Mouse (Mus musculus): ENCODE data around the gene Zfp1.

Gene Zfp1

DNA sequence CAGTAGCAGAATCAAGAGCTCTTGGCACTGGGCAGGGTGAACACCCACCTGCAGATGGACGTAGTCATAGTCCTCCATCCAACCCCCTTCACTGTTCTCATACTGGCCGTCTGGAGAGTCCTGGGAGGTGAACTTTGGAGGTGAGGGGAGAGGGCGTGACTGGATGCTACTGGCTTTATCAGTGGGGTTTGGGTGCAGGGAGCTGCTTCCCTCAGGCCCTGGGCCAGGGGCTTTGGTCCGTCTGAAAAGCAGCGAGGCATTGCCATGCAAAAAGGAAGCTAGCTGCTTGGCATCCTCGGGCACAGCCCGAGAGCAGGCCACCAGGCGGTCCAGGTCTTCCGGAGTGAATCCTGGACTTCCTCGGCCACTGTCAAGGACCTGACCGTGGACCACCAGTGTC lies 70.1 kb downstream of the Zfp1 start:
- DNase-seq (ENCODE audit: low spot score in 2 of 2): no peak

DNA sequence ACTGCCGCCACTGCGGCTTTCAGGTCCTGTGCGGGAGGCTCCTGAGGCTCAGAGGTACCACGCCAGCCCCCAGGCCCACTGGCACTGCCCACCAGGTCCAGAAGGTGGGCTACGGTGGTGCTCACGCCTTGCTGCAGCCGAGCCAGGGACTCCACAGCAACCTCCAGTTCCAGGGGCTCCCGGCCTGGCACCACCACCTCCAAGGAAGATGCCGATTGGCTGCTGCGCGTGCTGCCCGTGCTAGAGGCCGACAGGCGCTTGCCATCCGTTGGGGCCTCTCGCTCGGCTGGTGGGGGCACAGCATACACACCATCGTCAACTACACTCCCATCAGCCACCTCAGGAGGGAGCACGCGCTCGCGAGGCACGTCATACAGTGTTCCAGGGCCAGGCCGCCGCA lies 70.6 kb downstream of the Zfp1 start:
- DNase-seq (ENCODE audit: low spot score in 2 of 2): no peak

DNA sequence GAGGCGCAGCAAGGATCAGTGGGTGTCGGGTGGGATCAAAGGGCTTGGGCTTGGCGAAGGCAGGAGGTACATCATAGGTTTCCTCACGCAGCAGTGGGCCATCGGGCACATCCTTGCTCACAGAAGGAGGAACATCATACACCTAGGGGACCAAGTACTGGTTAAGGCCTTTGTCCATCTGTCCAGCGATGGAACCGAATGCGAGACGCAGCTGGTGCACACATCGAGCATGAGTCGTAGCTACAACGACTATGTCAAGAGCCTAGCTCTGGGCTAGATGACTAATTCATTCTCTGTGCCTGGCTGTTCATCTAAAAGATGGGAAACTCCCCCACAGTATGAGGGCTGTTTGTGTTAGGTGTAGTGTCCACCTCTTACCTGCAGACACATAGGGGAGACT lies 71.1 kb downstream of the Zfp1 start:
- no peak for DNase-seq (ENCODE audit: low spot score in 2 of 2)

DNA sequence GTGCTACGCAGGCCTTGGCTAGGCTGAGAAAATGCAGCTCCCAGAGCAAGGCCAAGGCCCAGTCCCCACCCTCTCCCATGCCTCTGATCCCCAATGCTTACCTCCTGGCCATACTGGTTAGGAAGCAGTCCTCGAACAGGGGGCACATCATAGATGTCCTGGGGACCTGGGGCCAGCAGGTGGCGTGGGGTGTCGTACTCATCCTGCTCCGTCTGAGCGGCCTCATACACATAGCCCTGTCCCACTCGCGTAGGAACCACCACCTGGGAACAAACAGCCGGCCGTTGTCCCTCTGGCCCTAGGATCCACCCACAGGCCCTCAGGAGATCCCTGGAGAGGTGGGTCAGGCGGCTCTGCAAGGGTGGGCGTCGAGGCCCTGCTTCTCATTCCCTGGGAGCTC lies 72.3 kb downstream of the Zfp1 start:
- DNase-seq (ENCODE audit: low spot score in 2 of 2): no peak

DNA sequence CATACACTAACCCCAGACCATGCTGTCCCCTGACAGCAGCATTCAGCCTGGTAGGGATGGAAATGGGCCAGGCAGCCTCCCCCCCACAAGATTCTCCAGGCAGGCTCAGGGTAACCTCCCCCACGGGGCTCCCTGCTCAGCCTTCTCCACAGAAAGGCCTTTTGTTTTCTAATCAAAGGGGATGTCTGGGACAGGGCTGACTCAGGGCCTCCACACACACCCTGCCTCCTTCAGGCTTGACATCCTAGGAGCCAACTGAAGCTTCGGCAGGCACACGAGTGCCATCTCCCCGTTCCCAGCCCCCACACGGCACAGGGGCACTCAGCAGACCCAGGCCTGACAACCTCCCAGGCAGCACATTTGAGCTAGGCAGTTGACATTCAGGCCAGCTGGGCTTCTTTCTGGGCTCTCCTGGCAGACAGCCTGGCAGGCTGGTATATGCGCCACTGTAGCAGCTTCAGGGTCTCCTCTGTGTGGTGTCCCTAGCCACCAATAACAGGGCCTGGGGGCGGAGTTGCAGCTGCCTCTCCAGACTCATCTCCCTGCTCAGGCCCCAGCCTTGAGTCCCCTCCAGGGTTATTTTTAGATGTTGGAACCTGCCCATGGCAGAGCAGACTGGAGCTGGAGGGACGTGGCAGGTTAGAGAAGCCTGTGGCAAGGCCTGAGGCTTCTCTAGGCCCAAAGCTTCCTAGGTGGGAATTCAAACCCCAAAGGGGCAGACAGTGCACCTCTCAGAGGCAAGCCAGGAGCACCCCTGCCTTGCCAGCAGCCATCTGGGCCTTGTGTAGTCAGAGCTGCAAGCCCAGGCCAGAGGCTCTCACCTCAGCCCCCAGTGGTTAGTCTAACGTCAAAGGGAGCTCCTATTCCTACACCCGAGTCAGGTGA lies 73.6 kb downstream of the Zfp1 start:
- DNase-seq (ENCODE audit: low spot score in 2 of 2): no peak

DNA sequence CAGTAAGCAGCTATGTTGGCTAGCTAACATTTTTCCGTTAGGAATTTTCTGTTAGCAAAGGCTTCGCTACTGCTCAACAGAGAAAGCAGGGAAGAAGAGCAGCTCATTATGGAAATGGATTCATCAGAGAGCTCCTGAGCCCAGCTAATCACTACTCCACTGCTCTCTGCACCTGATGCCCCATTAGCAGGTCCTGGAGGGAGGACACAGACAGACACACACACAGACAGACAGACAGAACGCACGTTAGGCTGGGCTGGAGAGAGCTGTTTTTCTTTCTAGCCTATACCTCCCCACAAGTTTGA lies 74.2 kb downstream of the Zfp1 start:
- no peak for DNase-seq (ENCODE audit: low spot score in 2 of 2)

DNA sequence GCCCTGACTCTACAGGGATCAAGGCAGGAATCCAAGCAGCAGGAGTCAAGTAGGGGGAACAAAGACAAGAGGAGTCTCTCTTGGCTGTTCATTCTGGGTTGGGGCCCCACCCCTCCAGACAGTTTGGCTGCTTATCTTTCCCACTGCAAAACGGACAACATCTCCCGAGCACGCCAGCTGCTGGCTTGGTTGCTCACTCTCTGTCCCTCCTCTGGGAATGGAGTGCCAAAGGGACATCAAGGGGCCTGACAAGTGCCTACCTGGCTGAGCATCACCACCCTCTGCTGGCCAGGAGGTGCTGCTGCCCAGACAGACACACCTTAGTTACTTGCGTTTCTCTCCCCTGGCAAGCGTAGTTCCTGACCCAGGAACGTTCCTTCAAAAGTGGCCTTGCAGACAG lies 74.7 kb downstream of the Zfp1 start:
- no peak for DNase-seq (ENCODE audit: low spot score in 2 of 2)

DNA sequence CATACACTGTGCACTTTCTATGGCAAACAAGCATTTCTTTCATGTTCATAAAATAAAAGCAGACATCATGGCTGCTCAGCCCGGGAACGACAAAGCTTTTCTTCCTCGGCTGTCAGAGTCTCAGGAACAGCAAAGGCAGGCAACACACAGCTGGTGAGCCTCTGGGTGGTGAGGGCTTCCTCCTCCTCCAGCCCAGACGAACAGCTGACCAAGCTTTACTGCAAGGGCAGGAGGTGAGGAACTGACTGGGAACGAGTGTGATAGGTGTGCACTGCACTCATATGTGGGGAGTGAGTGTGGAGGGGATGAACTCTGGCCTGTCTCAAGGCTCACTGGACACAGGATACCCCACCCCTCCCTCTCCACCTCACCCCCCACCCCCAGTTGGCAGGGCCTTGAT lies 75.7 kb downstream of the Zfp1 start:
- DNase-seq (ENCODE audit: low spot score in 2 of 2): no peak

DNA sequence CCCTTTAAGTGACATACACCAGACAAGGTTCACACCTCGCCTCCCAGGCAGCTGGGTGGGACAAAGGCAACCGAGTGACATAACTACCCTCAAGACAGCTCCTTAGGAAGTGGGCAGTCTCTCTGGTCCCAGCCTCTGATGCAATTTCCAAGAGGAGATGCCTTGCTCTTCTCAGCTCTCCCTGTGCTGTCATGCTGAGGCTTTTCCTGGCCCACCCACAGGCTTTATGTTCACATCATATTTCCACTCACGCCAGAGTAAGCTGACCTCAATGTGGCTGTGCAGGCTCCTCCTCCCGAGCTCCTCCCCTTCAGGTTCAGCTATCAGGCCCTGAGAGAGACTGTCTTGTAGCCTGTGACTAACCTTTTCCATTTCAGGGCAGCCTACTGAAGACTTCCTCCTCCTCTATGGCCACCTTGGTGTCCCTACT lies 76.9 kb downstream of the Zfp1 start:
- DNase-seq (ENCODE audit: low spot score in 2 of 2): no peak
